Mouse (Mus musculus): ENCODE data around the gene Tmem63a.
A peak's percentile ranks its signal among the peaks of the same experiment; 100 is the strongest.
"Not testable (repeated sequence)": the region's sequence is repeated elsewhere in the genome, so short reads cannot be mapped to it uniquely, and the experiment has no call there.

Tmem63a gene

GRCm38 (mm10) chr1:180926286-180926685 is 15.9 kb upstream of the Tmem63a start:
- DNase-seq (ENCODE audit: low spot score): no peak

- DNase-seq (ENCODE audit: low spot score): no peak
Measured at GRCm38 (mm10) chr1:180929599-180929998, 12.5 kb upstream of the Tmem63a start.

- DNase-seq (ENCODE audit: low spot score): no peak
Measured at GRCm38 (mm10) chr1:180931106-180931505, 11.0 kb upstream of the Tmem63a start.

- DNase-seq (ENCODE audit: low spot score): no peak
Measured at GRCm38 (mm10) chr1:180933659-180934058, 8.5 kb upstream of the Tmem63a start.

GRCm38 (mm10) chr1:180934467-180935419 is 7.4 kb upstream of the Tmem63a start, which contains the start of gene Lefty1:
Gene Lefty1, plus strand, starts transcription at chr1:180935022.
- DNase-seq (ENCODE audit: low spot score): no peak

- DNase-seq (ENCODE audit: low spot score): peak; percentile 31
Measured at GRCm38 (mm10) chr1:180936610-180937398, 5.3 kb upstream of the Tmem63a start.

GRCm38 (mm10) chr1:180937631-180938030 is 4.5 kb upstream of the Tmem63a start:
- not testable (repeated sequence) for DNase-seq (ENCODE audit: low spot score)

GRCm38 (mm10) chr1:180938781-180939180 is 3.4 kb upstream of the Tmem63a start:
- not testable (repeated sequence) for DNase-seq (ENCODE audit: low spot score)

GRCm38 (mm10) chr1:180940776-180941460 is 1.2 kb upstream of the Tmem63a start:
- DNase-seq (ENCODE audit: low spot score): no peak

- no peak for DNase-seq (ENCODE audit: low spot score)
Measured at GRCm38 (mm10) chr1:180941726-180942125, 418 bp upstream of the Tmem63a start.

- no peak for DNase-seq (ENCODE audit: low spot score)
Measured at GRCm38 (mm10) chr1:180943032-180943644, 994 bp downstream of the Tmem63a start.

- no peak for DNase-seq (ENCODE audit: low spot score)
Measured at GRCm38 (mm10) chr1:180943896-180944295, 1.8 kb downstream of the Tmem63a start.

- DNase-seq (ENCODE audit: low spot score): no peak
Measured at GRCm38 (mm10) chr1:180944553-180944952, 2.4 kb downstream of the Tmem63a start.

GRCm38 (mm10) chr1:180945001-180945980 is 3.1 kb downstream of the Tmem63a start:
- DNase-seq (ENCODE audit: low spot score): peak; percentile 63

GRCm38 (mm10) chr1:180946448-180946847 is 4.3 kb downstream of the Tmem63a start:
- no peak for DNase-seq (ENCODE audit: low spot score)

- no peak for DNase-seq (ENCODE audit: low spot score)
Measured at GRCm38 (mm10) chr1:180952085-180952746, 10.1 kb downstream of the Tmem63a start.

- no peak for DNase-seq (ENCODE audit: low spot score)
Measured at GRCm38 (mm10) chr1:180952808-180953207, 10.7 kb downstream of the Tmem63a start.

- no peak for DNase-seq (ENCODE audit: low spot score)
Measured at GRCm38 (mm10) chr1:180956401-180956800, 14.3 kb downstream of the Tmem63a start.

GRCm38 (mm10) chr1:180956973-180957381 is 14.8 kb downstream of the Tmem63a start:
- no peak for DNase-seq (ENCODE audit: low spot score)

GRCm38 (mm10) chr1:180957989-180958388 is 15.8 kb downstream of the Tmem63a start:
- no peak for DNase-seq (ENCODE audit: low spot score)
